Mouse (Mus musculus) olfactory bulb, adult 2 months (tissue): ENCODE results near the gene Nos2.

Source experiments
- CTCF ChIP-seq: fragments of 200-500 bp; IDR thresholded peaks from 2 replicates; pipeline ENCODE4 v1.5.1; 2012; ENCODE audit warnings: low read depth, mild to moderate bottlenecking, low read length, moderate library complexity; ENCODE audit not compliant: insufficient read depth
- POLR2A ChIP-seq: fragments of 200-500 bp; IDR thresholded peaks from 2 replicates; pipeline ENCODE4 v1.6.1; 2012; ENCODE audit warnings: mild to moderate bottlenecking, low read depth, low read length, moderate library complexity; ENCODE audit not compliant: insufficient read depth

DNA sequence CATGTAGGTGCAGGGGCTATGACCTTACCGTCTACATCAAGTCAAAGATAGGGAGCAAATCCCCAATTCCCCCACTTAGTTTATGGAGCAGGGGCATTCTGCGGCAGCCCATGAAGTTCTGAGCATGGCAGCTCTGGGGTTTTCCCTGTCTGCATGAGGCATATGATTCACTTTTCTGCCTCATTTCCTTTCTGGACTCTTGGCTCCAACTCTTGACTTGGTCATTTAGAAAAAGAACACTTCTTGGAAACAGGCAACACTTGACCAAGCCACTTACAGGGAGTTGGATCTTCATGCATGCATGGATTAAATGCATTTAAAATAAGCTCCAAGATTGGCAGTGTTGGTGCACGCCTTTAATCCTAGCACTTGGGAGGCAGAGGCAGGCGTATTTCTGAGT lies 31.4 kb upstream of the Nos2 start:
- TF ChIP-seq CTCF (no peak), POLR2A (no peak)
